Mouse (Mus musculus) layer of hippocampus, postnatal 10 days (tissue): ENCODE data around the gene Pde6h. TPM values are rescaled to one million over a fixed set of nuclear protein-coding genes. Genes with fewer than 3 reads are reported as not detected.
"Not testable (repeated sequence)": the region's sequence is repeated elsewhere in the genome, so short reads cannot be mapped to it uniquely, and the experiment has no call there.

Experiments used
- DNase-seq, 2 experiments: peaks; one replicate each; pipeline ENCODE4 v3.0.0; 2021; ENCODE audit warnings: low spot score in 2 of 2
- long read RNA-seq: library from polyadenylated mRNA; stranded (forward); transcript quantifications from one replicate; pipeline ENCODE4 v2.0.0, GENCODE M21; 2023
- total RNA-seq, 2 experiments: library from RNA; stranded (reverse); gene quantifications; 2 replicates each; pipeline ENCODE4 v1.2.3; 2021

Pde6h gene
- total RNA-seq = 1 to 10 TPM in 1 of 2 experiments, under 1 TPM in 1; 0.71 to 1.3 TPM
- long read RNA-seq = 0 reads

GRCm38 (mm10) chr6:136923532-136923931 lies at the start of gene Pde6h:
Gene Pde6h (plus strand): TSS chr6:136923832.
- DNase-seq = no peak

GRCm38 (mm10) chr6:136874599-136874998 lies 49.0 kb upstream of the Pde6h start:
- no peak for DNase-seq

- DNase-seq = no peak
Observed at GRCm38 (mm10) chr6:136875670-136876069, 48.0 kb upstream of the Pde6h start, which contains the start of gene Mgp. Gene Mgp (minus strand): TSS chr6:136875823.

- DNase-seq = no peak
Observed at GRCm38 (mm10) chr6:136881678-136882077, 42.0 kb upstream of the Pde6h start.

GRCm38 (mm10) chr6:136883431-136883915 lies 40.2 kb upstream of the Pde6h start:
- no peak for DNase-seq

GRCm38 (mm10) chr6:136883961-136884360 lies 39.7 kb upstream of the Pde6h start:
- no peak for DNase-seq

- DNase-seq = not testable (repeated sequence)
Observed at GRCm38 (mm10) chr6:136884766-136885165, 38.9 kb upstream of the Pde6h start.

- DNase-seq = no peak
Observed at GRCm38 (mm10) chr6:136887854-136888253, 35.8 kb upstream of the Pde6h start.

GRCm38 (mm10) chr6:136889067-136889466 lies 34.6 kb upstream of the Pde6h start:
- no peak for DNase-seq

- no peak for DNase-seq
Observed at GRCm38 (mm10) chr6:136889554-136889953, 34.1 kb upstream of the Pde6h start.

- DNase-seq = no peak
Observed at GRCm38 (mm10) chr6:136892002-136892401, 31.6 kb upstream of the Pde6h start.

GRCm38 (mm10) chr6:136894532-136895339 lies 28.9 kb upstream of the Pde6h start:
- DNase-seq = no peak

GRCm38 (mm10) chr6:136897789-136898188 lies 25.8 kb upstream of the Pde6h start:
- DNase-seq = no peak

GRCm38 (mm10) chr6:136898222-136898621 lies 25.4 kb upstream of the Pde6h start:
- no peak for DNase-seq

GRCm38 (mm10) chr6:136898954-136899353 lies 24.7 kb upstream of the Pde6h start:
- DNase-seq = no peak

GRCm38 (mm10) chr6:136900369-136901009 lies 23.1 kb upstream of the Pde6h start:
- DNase-seq = no peak

GRCm38 (mm10) chr6:136901010-136901409 lies 22.6 kb upstream of the Pde6h start:
- DNase-seq = no peak

- DNase-seq = no peak
Observed at GRCm38 (mm10) chr6:136902527-136902926, 21.1 kb upstream of the Pde6h start.

GRCm38 (mm10) chr6:136903885-136904470 lies 19.7 kb upstream of the Pde6h start:
- DNase-seq = no peak

- no peak for DNase-seq
Observed at GRCm38 (mm10) chr6:136906283-136906936, 17.2 kb upstream of the Pde6h start.

GRCm38 (mm10) chr6:136906937-136907293 lies 16.7 kb upstream of the Pde6h start:
- no peak for DNase-seq
